In the genomic region with DNA sequence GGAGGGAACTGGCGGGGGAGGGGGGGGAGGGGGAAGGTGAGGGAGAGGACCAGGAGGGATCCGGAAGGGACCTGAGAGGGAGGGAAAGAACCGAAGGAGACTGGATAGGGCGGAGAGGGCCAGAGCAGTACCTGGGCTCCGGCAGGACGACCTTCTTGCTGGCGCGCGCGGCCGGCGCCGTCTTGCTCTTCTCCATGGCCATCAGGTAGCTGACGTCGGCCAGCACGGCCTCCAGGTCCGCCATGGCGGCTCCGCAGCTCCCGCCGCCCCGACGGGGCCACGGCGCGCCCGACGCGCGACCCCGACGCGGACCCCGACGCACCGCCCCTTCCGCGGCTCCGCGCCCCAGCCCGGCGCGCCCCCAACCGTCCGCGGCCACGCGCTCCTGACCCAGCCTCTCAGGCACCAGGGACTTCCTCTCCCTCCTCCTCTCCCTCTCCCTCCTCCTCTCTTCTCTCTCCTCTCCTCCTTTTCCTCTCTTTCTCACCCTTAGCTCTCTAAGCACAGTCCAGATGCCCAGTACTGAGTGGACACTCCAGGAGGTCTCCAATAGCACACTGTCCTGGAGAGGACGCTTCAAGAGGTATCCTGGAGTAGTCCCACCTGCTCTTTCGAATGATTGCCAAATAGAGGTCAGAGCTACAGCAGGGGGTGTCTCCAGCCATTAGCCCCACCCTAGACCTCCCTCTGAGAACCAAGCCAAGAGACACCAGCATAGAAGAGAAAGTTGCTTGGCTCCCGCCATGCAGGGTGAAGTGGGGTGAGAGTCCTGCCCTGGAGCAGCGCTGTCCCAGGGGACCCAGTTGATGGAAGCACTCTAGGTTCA, we compare ENCODE assay signal across 8 mouse cellular contexts. TPM values are rescaled to one million over a fixed set of nuclear protein-coding genes. Genes with fewer than 3 reads are reported as not detected.
A peak's percentile ranks its signal among the peaks of the same experiment; 100 is the strongest.
DNase-seq lines count a peak whose midpoint lies in the region; ATAC-seq lines count a peak whose summit lies in the region.

A gene (minus strand): TSS at position 556 of the 826 bp plus-strand sequence.

- H3K36me3 ChIP-seq in hindbrain, embryonic 13.5 days: no peaks in the 10 kb centered on the region

- WGBS in hindbrain, embryonic 13.5 days: 6% methylated on average over 30 of the region's 52 CpGs

- H3K4me3 ChIP-seq in hindbrain, embryonic 13.5 days: peak within 1 kb of the TSS; percentile 62

- H3K27ac ChIP-seq in hindbrain, embryonic 13.5 days: peak within 1 kb of the TSS; percentile 23; the same call in 1 of the 2 replicates

- DNase-seq in ZHBTc4 (ENCODE audit: low read depth, low spot score): peak; percentile 91
- DNase-seq in cerebellum, postnatal 10 days: peak; percentile 86 to 89
- DNase-seq in frontal cortex, postnatal 10 days (ENCODE audit: low spot score in 2 of 2): peak; percentile 36 to 68
- peak; percentile 72 to 75 for DNase-seq in layer of hippocampus, postnatal 36 days
- DNase-seq in lung, postnatal 14 days: peak; percentile 66
- peak; percentile 66 for DNase-seq in retina, embryonic 14.5 days (ENCODE audit: low spot score)
- peak; percentile 50 for DNase-seq in yolk sac, embryonic 10.5 days (ENCODE audit: low spot score)

- H3K4me1 ChIP-seq in hindbrain, embryonic 13.5 days (replicated peaks): peaks cover 29% of the 10 kb centered on the region

- ATAC-seq in hindbrain, embryonic 13.5 days (ENCODE audit: low FRiP score): peak; percentile 78

- H3K9me3 ChIP-seq in hindbrain, embryonic 13.5 days: no peaks in the 10 kb centered on the region

- H3K9ac ChIP-seq in hindbrain, embryonic 13.5 days: peak within 1 kb of the TSS; percentile 79

- 0 out of 2 replicates have a peak, but pooled peaks cover 15% of the 10 kb centered on the region for H3K27me3 ChIP-seq in hindbrain, embryonic 13.5 days

- H3K4me2 ChIP-seq in hindbrain, embryonic 13.5 days: peak within 1 kb of the TSS; percentile 67

RNA-seq across cellular contexts. Expression of the gene that starts here (rescaled TPM):
- polyA plus RNA-seq in hindbrain, embryonic 13.5 days (2015; fragmentation: Nextera tagmentation; extraction: Ambion mirVana): 15.8 and 16.8 TPM in 2 replicates
- total RNA-seq in layer of hippocampus, postnatal 36 days (2021): 10 to 100 TPM; 74.5 to 80.8 TPM

Comparison
In these comparisons a context has a peak if more than half of its experiments do, and no peak if none do; other contexts are left out.
1. Peak in every context shown above with its lines: DNase-seq, ATAC-seq, H3K4me3 ChIP-seq and H3K27ac ChIP-seq.